Mouse (Mus musculus): ENCODE results near the gene Fam162a.
"Not testable (repeated sequence)": the region's sequence is repeated elsewhere in the genome, so short reads cannot be mapped to it uniquely, and the experiment has no call there.

DNA sequence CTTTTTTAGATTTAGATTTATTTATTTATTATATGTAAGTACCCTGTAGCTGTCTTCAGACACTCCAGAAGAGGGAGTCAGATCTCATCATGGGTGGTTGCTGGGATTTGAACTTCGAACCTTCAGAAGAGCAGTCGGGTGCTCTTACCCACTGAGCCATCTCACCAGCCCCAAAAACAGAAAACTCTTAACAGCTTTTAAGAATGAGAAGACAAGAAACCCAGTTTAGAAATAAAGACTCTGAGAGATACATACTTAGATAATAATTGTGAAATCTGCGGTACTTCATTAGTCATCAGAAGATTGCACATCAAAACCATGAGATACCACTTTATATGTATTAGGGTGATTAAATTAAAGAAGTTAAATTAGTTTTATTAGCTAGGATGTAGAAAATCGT lies 72.5 kb downstream of the Fam162a start:
- TF ChIP-seq CTCF, EP300 (IDR thresholded peaks at IDR 0.05; ENCODE audit: low read depth): not testable (repeated sequence)
